Mouse (Mus musculus) hindbrain, embryonic 10.5 days (tissue): ENCODE results near the gene Slc12a6. TPM values are rescaled to one million over a fixed set of nuclear protein-coding genes. Genes with fewer than 3 reads are reported as not detected.

Experiments used
- DNase-seq: peaks from one replicate; pipeline ENCODE4 v3.0.0-alpha.2; 2017; ENCODE audit warnings: low spot score
- H3K27ac ChIP-seq: fragments of 300-500 bp; sonication (generic); 2 replicates; pipeline ENCODE4 v1.5.1; 2016; ENCODE audit warnings: mild to moderate bottlenecking, moderate library complexity
- H3K27me3 ChIP-seq: fragments of 300-500 bp; sonication (generic); 2 replicates; pipeline ENCODE4 v1.6.1; 2016; ENCODE audit warnings: mild to moderate bottlenecking; ENCODE audit not compliant: poor library complexity, insufficient read depth, severe bottlenecking
- H3K36me3 ChIP-seq: fragments of 300-500 bp; sonication (generic); 2 replicates; pipeline ENCODE4 v1.6.1; 2016; ENCODE audit warnings: mild to moderate bottlenecking, moderate library complexity
- H3K4me1 ChIP-seq: fragments of 300-500 bp; sonication (generic); replicated peaks from 2 replicates; pipeline ENCODE4 v1.6.1; 2016; ENCODE audit warnings: mild to moderate bottlenecking
- H3K4me3 ChIP-seq: fragments of 300-500 bp; sonication (generic); 2 replicates; pipeline ENCODE4 v1.5.1; 2016; ENCODE audit warnings: mild to moderate bottlenecking, moderate library complexity
- H3K9me3 ChIP-seq: fragments of 300-500 bp; sonication (generic); 2 replicates; pipeline ENCODE4 v1.6.1; 2016; ENCODE audit warnings: mild to moderate bottlenecking, moderate library complexity
- WGBS: fragments of 180-500 bp; shearing (Covaris S2); methylation state at CpG from one replicate; pipeline ENCODE4 v1.1.7; 2016; 5-methylcytosine and 5-hydroxymethylcytosine counted together
- polyA plus RNA-seq: library from polyadenylated mRNA; unstranded; fragments of >200 nt; fragmentation: Nextera tagmentation; extraction: Ambion mirVana; gene quantifications from 2 replicates; pipeline ENCODE4 v1.2.1, GENCODE M21; 2016

Slc12a6 gene
- polyA plus RNA-seq, 1 experiment from 2014 or later = 8.7 TPM

GRCm38 (mm10) chr2:112245307-112245706, 20.3 kb upstream of the Slc12a6 start:
- Histone ChIP-seq H3K9me3 (no peaks in the 10 kb centered on the region), H3K4me3 (no peak overlapping the region), H3K27me3 (no peaks in the 10 kb centered on the region), H3K36me3 (peaks cover 32% of the 10 kb centered on the region), H3K27ac (no peak overlapping the region), H3K4me1 (peaks cover 19% of the 10 kb centered on the region)
- 90% methylated on average over 5 of the region's 5 CpGs for WGBS
- DNase-seq = no peak

DNA sequence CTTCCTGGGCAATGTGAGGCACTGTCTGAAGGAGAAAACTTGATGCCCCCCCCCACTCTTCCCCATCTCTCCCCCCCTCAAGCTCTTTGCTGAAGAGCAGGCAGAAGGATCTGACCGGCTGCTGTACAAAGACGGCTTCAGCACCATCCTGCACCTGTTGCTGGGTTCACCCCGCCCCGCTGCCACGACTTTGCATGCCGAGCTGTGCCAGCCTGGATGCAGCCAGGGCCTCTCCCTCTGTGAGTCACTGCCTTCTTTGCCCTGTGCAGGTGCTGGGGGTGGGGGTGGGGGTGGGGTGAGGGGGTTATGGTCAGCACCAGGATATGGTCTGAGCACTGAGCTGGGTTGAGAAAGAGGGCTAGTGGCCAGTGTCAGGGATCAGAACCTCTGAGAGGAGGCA, 19.4 kb upstream of the Slc12a6 start:
- Histone ChIP-seq H3K27ac (no peak overlapping the region), H3K36me3 (peaks cover 32% of the 10 kb centered on the region), H3K4me1 (peaks cover 12% of the 10 kb centered on the region), H3K4me3 (no peak overlapping the region), H3K9me3 (no peaks in the 10 kb centered on the region), H3K27me3 (no peaks in the 10 kb centered on the region)
- WGBS = 94% methylated on average over 6 of the region's 6 CpGs
- no peak for DNase-seq

GRCm38 (mm10) chr2:112247323-112247722, 18.3 kb upstream of the Slc12a6 start:
- WGBS = 89% methylated on average over 10 of the region's 10 CpGs
- no peak for DNase-seq
- H3K27ac ChIP-seq = no peak overlapping the region
- H3K27me3 ChIP-seq = no peaks in the 10 kb centered on the region
- H3K36me3 ChIP-seq = peaks cover 32% of the 10 kb centered on the region
- no peak overlapping the region for H3K4me3 ChIP-seq
- H3K4me1 ChIP-seq = peaks cover 8% of the 10 kb centered on the region; the same call in 1 of the 2 replicates
- no peaks in the 10 kb centered on the region for H3K9me3 ChIP-seq

- Histone ChIP-seq H3K4me1 (no peaks in the 10 kb centered on the region), H3K9me3 (no peaks in the 10 kb centered on the region), H3K36me3 (peaks cover 14% of the 10 kb centered on the region), H3K4me3 (no peak overlapping the region), H3K27me3 (no peaks in the 10 kb centered on the region), H3K27ac (no peak overlapping the region)
- WGBS = 89% methylated on average over 10 of the region's 10 CpGs
- no peak for DNase-seq
Measured at GRCm38 (mm10) chr2:112249780-112250453, 15.7 kb upstream of the Slc12a6 start.

DNA sequence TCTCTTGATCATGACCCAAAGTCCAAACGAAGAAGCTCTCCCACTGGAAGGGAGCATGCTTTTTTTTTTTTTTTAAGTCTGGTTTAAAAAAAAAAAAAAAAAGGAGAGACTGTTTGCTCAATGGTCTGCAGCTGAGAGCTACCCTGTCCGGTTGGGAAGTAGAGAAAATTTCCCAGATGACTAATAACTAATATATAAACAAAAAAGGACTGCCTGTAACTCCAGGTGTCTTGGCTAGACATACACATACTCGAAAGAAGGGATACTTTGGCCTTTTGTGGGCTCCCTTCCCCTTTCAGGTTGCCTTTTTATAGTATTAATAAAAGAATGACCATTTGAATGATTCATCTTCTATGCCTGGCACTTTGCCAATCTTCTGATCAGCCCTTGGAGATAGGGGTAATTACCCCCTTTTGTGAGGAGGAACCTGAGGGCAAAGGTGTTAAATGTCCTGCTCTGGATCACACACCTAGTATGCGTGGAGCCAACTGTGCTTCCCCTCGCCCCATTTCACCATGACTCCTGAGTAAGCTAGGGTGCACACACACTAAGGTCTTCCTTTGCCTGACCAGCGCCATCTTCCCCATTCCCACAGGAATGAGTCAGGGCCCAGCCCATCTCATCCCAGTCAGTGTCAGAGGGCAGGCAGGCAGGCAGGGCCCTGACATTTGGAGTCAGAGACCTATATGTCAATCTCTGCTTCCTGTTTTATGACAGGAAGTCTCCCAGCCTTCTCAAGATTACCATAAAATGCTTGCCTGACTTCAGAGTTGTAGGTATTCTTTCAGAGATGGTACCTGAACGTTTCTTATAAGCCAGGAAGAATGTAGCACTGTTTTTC, 10.7 kb upstream of the Slc12a6 start:
- Histone ChIP-seq H3K27ac (no peak overlapping the region), H3K36me3 (no peaks in the 10 kb centered on the region), H3K4me3 (no peak overlapping the region), H3K27me3 (no peaks in the 10 kb centered on the region), H3K9me3 (no peaks in the 10 kb centered on the region), H3K4me1 (no peaks in the 10 kb centered on the region)
- 75% methylated on average over 7 of the region's 7 CpGs for WGBS
- DNase-seq = no peak

- no peaks in the 10 kb centered on the region for H3K9me3 ChIP-seq
- H3K4me1 ChIP-seq = peaks cover 12% of the 10 kb centered on the region
- no peak within 1 kb of the TSS for H3K27ac ChIP-seq
- no peak within 1 kb of the TSS for H3K4me3 ChIP-seq
- no peak for DNase-seq
- no peaks in the 10 kb centered on the region for H3K27me3 ChIP-seq
- H3K36me3 ChIP-seq = no peaks in the 10 kb centered on the region
- whole genome bisulfite sequencing = 72% methylated on average over 10 of the region's 10 CpGs
Measured at GRCm38 (mm10) chr2:112259241-112259962, 6.2 kb upstream of the Slc12a6 start, which contains the start of gene Nutm1. TSS of gene Nutm1 (minus strand) at chr2:112259291.

DNA sequence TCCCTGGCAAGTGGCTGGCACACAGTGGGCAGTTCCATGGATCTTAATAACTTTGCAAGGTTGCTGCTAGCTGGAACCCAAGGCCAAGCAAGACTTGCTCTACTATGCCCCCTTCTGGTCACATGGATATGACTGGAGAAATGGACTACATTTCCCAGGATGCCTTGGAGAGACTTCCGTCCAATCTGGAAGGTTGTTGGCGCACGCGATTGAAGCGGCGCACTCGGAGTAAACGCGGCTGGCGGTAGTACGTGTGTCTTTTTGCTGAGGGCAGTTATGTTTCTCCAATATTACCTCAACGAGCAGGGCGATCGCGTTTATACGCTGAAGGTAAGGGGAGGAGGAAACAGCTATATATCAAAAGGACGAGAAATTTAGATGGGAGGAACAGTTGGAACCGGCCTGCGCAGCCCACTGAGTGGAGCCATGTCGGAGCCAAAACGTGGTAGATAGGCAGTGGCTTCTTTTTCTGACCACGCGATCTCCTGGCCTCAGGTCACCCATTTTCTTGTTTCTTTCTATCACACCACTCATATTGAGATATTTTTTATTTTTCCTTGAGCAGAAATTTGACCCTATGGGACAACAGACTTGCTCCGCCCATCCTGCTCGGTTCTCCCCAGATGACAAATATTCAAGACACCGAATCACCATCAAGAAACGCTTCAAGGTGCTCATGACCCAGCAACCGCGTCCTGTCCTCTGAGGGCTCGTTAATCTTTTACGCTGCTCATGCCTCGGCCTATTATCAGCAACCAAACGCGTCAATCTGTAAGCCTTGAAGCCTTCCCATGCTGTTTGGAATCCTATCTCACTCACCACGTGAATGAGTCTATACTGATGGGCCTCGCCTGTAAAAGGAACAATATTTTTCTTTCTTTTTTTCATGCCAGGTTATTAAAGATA, 3.6 kb upstream of the Slc12a6 start, which contains the start of gene Nop10:
Nop10 (plus strand) TSS at position 179 of the 906 bp plus-strand sequence.
- H3K9me3 ChIP-seq = no peaks in the 10 kb centered on the region
- under 1% methylated on average over 36 of the region's 36 CpGs for WGBS
- no peaks in the 10 kb centered on the region for H3K27me3 ChIP-seq
- H3K36me3 ChIP-seq = no peaks in the 10 kb centered on the region
- H3K4me1 ChIP-seq = peaks cover 29% of the 10 kb centered on the region
- H3K27ac ChIP-seq = peak within 1 kb of the TSS; percentile 88
- peak; percentile 84 for DNase-seq
- H3K4me3 ChIP-seq = peak within 1 kb of the TSS; percentile 68

DNA sequence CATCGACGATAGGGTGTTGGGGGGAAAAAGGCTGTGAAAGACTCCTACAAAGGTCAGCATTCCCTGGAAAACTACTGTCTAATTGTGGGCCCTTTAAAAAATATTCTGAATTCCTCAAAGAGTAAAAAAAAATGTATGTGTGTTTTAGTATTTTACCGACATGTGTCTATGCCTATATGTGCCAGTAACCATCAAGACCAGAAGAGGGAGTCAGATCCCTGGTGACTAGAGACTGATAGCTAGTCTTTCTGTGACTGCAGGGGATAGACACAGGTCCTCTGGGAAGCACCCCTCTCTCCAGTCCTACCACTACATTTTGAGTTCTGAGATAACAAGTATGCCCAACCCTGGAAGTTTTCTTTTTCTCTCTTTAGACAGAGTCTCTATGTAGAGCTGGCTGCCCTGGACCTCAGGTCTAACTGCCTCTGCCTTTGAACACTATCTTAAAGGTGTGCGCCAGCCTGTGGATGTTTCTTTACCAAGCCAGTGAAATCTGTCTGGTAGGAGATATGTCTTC, 2.8 kb upstream of the Slc12a6 start:
- H3K36me3 ChIP-seq = no peaks in the 10 kb centered on the region
- H3K27ac ChIP-seq = peak overlapping the region; percentile 88; the same call in 1 of the 2 replicates
- H3K4me3 ChIP-seq = peak overlapping the region; percentile 68
- H3K27me3 ChIP-seq = no peaks in the 10 kb centered on the region
- no peak for DNase-seq
- WGBS = 39% methylated on average over 4 of the region's 4 CpGs
- no peaks in the 10 kb centered on the region for H3K9me3 ChIP-seq
- peaks cover 37% of the 10 kb centered on the region for H3K4me1 ChIP-seq

DNA sequence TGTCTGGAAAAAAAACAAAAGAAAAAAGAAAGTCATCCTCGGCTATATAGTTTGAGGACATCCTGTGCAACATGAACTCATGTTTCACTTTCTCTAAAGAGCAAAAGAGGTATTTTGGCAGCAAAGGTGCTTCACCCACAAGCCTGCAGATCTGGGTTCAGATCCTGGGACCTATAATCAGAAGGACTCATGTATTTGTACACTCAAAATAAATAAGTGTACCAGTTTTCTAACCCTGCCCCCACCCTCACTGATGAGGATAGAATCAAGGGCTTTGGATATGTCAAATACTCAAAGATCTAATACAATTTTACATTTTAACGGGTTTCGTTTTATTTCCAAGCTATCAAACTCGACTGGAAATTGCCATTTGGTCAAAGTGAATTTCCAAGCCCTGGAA, 1.3 kb upstream of the Slc12a6 start:
- no peak for DNase-seq

DNA sequence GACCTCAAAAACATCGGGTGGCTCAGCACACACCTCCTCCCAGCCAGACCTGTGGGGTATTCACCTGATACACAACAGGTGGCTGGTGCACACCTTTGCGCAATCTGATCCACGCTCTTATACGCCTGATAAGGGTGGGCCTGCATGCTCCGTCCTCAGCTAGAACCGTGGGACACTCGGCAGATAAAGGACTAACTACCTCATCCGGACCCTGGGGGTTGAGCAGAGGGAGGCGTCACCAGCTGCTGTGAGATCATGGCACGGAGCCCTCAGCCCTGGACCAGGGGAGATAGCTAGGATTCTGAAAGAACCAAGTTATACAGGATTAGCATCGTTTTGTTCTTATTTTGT, 592 bp downstream of the Slc12a6 start, which contains the start of gene Gm21985:
Gm21985 (plus strand) TSS at position 73 of the 351 bp plus-strand sequence.
- Histone ChIP-seq H3K9me3 (no peaks in the 10 kb centered on the region), H3K27ac (peak within 1 kb of the TSS; percentile 90), H3K36me3 (no peaks in the 10 kb centered on the region), H3K4me3 (peak within 1 kb of the TSS; percentile 84), H3K27me3 (no peaks in the 10 kb centered on the region), H3K4me1 (peaks cover 38% of the 10 kb centered on the region)
- WGBS = 3% methylated on average over 11 of the region's 11 CpGs
- no peak for DNase-seq

More for the DNA sequence above, 1.3 kb upstream of the Slc12a6 start:
- Histone ChIP-seq H3K9me3 (no peaks in the 10 kb centered on the region), H3K27ac (no peak overlapping the region), H3K4me3 (no peak overlapping the region), H3K4me1 (peaks cover 38% of the 10 kb centered on the region), H3K27me3 (no peaks in the 10 kb centered on the region), H3K36me3 (no peaks in the 10 kb centered on the region)
- WGBS = 82% methylated on average over 4 of the region's 4 CpGs

DNA sequence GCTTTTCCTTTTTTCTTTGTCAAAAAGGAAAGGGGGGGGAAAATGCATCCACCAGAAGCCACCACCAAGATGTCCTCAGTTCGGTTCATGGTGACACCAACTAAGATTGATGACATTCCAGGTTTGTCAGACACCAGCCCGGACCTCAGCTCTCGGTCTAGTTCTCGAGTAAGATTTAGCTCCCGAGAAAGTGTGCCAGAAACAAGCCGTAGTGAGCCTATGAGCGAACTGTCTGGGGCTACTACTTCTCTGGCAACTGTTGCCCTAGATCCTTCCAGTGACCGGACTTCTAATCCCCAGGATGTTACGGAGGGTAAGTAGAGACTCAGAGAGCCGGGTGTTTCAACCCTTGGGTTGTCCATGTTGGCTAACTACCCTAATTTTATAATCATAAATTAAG, 1.2 kb downstream of the Slc12a6 start:
- Histone ChIP-seq H3K36me3 (no peaks in the 10 kb centered on the region), H3K9me3 (no peaks in the 10 kb centered on the region), H3K27me3 (no peaks in the 10 kb centered on the region), H3K27ac (no peak overlapping the region; the same call in 1 of the 2 replicates), H3K4me3 (peak overlapping the region; percentile 84), H3K4me1 (peaks cover 38% of the 10 kb centered on the region)
- DNase-seq = peak; percentile 5
- 57% methylated on average over 10 of the region's 10 CpGs for WGBS
